Mouse (Mus musculus) hindbrain, embryonic 11.5 days (tissue): ENCODE measurements at regions not wholly inside any gene's neighbourhood (a gene's known extent, or its start where the extent isn't known, plus 50 kb on each side); places are given as distances from the start of the nearest gene placed in this dataset.

Experiments used
- ATAC-seq: fragments of 200-750 bp; cut with Nextera tagmentation; 2 replicates; pipeline ENCODE4 v1.8.0; 2017; ENCODE audit warnings: mild to moderate bottlenecking, moderate TSS enrichment, moderate library complexity; ENCODE audit not compliant: low FRiP score
- DNase-seq: peaks from one replicate; pipeline ENCODE4 v3.0.0-alpha.2; 2015; ENCODE audit warnings: low spot score
- H3K27ac ChIP-seq: fragments of 300-500 bp; sonication (generic); 2 replicates; pipeline ENCODE4 v1.5.1; 2014; ENCODE audit warnings: mild to moderate bottlenecking, low read depth, low read length
- H3K27me3 ChIP-seq: fragments of 300-500 bp; sonication (generic); 2 replicates; pipeline ENCODE4 v1.6.1; 2014; ENCODE audit warnings: mild to moderate bottlenecking, low read length, moderate library complexity, mixed read lengths; ENCODE audit not compliant: control insufficient read depth, insufficient read depth
- H3K36me3 ChIP-seq: fragments of 300-500 bp; sonication (generic); 2 replicates; pipeline ENCODE4 v1.6.1; 2014; ENCODE audit warnings: mild to moderate bottlenecking, low read length, moderate library complexity, mixed read lengths; ENCODE audit not compliant: control insufficient read depth, insufficient read depth
- H3K4me1 ChIP-seq: fragments of 300-500 bp; sonication (generic); replicated peaks from 2 replicates; pipeline ENCODE4 v1.6.1; 2014; ENCODE audit warnings: low read length, mixed read lengths; ENCODE audit not compliant: control insufficient read depth, insufficient read depth
- H3K4me2 ChIP-seq: fragments of 300-500 bp; sonication (generic); replicated peaks from 2 replicates; pipeline ENCODE4 v1.6.1; 2014; ENCODE audit warnings: mild to moderate bottlenecking, low read depth, low read length
- H3K4me3 ChIP-seq: fragments of 300-500 bp; sonication (generic); 2 replicates; pipeline ENCODE4 v1.5.1; 2014; ENCODE audit warnings: low read depth, low read length
- H3K9ac ChIP-seq: fragments of 300-500 bp; sonication (generic); 2 replicates; pipeline ENCODE4 v1.6.1; 2014; ENCODE audit warnings: low read depth, low read length
- H3K9me3 ChIP-seq: fragments of 300-500 bp; sonication (generic); 2 replicates; pipeline ENCODE4 v1.6.1; 2016; ENCODE audit warnings: low read length; ENCODE audit not compliant: control insufficient read depth
- WGBS: fragments of 180-500 bp; shearing (Covaris S2); extraction: QIAGEN DNeasy Blood & Tissue Kit; methylation state at CpG from one replicate; pipeline ENCODE4 v1.1.7; 2014; 5-methylcytosine and 5-hydroxymethylcytosine counted together

GRCm38 (mm10) chr8:24335709-24336108 is 389.9 kb downstream of the Adam3 start:
- DNase-seq, result no peak
- Histone ChIP-seq H3K4me1 (no peaks in the 10 kb centered on the region), H3K36me3 (no peaks in the 10 kb centered on the region), H3K4me2 (no peak overlapping the region), H3K27ac (no peak overlapping the region), H3K4me3 (no peak overlapping the region), H3K27me3 (no peaks in the 10 kb centered on the region), H3K9me3 (no peaks in the 10 kb centered on the region), H3K9ac (no peak overlapping the region)
- WGBS, result 62% methylated on average over 5 of the region's 5 CpGs
- no peak for ATAC-seq

DNA sequence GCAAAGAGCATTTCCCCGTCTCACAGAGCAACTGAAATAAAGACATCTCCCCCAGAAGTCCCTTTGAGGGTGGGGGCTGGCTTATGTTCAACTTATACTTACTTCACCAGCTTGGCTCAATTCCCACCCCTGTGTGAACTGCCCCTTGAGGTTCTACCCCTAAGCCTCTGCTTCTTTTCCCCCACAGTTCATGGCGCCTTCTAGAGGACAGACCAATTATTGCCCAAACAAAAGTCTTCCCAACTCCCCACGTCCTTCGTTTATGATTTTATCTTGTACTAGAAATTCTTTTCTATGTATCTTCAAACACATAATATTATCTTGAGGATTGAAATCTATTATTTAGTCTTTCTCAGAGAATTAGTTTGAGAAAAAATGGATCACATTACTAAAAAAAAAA is 391.9 kb downstream of the Adam3 start:
- Histone ChIP-seq H3K4me3 (no peak overlapping the region), H3K4me2 (no peak overlapping the region), H3K9me3 (no peaks in the 10 kb centered on the region), H3K27ac (no peak overlapping the region), H3K36me3 (no peaks in the 10 kb centered on the region), H3K4me1 (no peaks in the 10 kb centered on the region), H3K27me3 (no peaks in the 10 kb centered on the region), H3K9ac (no peak overlapping the region)
- WGBS, result 91% methylated on average over 4 of the region's 4 CpGs
- ATAC-seq (no peak), DNase-seq (no peak)

DNA sequence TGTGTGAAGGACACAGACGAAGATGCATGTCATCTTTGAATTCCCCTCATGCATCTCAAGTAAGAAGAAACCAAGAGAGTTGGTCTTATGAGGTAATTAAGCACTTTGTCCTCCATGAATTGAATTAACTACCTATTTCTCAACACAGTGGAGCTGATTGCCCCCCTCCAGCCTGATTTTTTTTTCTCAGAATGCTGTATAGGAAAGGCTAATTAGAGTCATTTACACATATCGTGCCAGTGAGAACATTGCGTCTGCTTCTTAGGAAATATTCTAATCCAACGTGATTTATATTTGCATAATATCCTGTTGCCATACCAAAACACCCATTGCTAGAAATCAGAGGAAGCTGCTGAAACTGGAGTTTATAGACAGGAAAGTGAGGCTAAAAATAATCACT is 414.8 kb downstream of the Adam3 start:
- Histone ChIP-seq H3K4me1 (no peaks in the 10 kb centered on the region), H3K27ac (no peak overlapping the region)
- ATAC-seq, result no peak

DNA sequence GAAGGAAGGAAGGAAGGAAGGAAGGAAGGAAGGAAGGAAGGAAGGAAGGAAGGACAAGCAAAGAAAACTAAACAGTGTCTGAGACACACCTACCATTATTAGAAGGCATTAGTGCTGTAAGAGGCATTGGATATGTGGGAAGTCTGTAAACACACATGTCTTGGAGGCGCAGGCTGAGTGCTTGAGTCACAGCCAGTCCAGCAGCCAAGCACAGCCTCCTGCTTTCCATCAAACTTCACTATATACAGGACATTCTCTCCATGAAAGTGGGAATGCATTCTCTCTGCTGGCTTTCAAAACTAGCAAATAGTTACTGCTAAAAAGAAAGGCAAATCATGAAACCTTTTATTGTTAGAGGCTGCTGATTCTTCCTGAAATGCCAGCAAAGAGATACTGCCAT is 431.1 kb downstream of the Adam3 start:
- H3K27ac ChIP-seq, result no peak overlapping the region
- no peaks in the 10 kb centered on the region for H3K9me3 ChIP-seq
- no peaks in the 10 kb centered on the region for H3K4me1 ChIP-seq
- DNase-seq (no peak), ATAC-seq (no peak)
- no peak overlapping the region for H3K4me3 ChIP-seq
- no peak overlapping the region for H3K9ac ChIP-seq
- no peaks in the 10 kb centered on the region for H3K36me3 ChIP-seq
- 88% methylated on average over 1 of the region's 1 CpGs for WGBS
- no peaks in the 10 kb centered on the region for H3K27me3 ChIP-seq
- H3K4me2 ChIP-seq, result no peak overlapping the region

More for the DNA sequence above, 414.8 kb downstream of the Adam3 start:
- Histone ChIP-seq H3K9me3 (no peaks in the 10 kb centered on the region), H3K4me3 (no peak overlapping the region), H3K36me3 (no peaks in the 10 kb centered on the region), H3K4me2 (no peak overlapping the region), H3K27me3 (no peaks in the 10 kb centered on the region), H3K9ac (no peak overlapping the region)
- no peak for DNase-seq
- WGBS, result 74% methylated on average over 4 of the region's 4 CpGs

DNA sequence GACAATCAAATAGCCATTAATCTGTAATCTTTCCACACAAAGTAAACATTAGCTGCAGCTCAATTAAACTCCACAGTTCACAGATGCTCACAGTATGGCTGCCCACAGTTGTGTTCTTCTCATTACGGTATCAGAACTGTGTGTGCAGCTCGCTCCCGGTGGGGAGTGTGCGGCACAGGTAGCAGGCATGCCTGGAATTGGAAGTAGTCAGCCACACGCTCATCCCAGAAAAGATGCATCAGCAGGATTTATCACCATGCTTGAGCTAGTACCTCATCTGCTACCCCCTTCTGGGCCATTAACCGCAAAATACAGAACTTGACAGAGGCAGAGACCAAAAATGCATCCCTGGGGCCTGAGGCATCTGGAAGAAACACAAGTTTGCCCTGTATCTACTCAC is 437.8 kb downstream of the Adam3 start:
- ATAC-seq (no peak), DNase-seq (no peak)
- H3K36me3 ChIP-seq, result no peaks in the 10 kb centered on the region
- H3K4me1 ChIP-seq, result no peaks in the 10 kb centered on the region
- H3K9me3 ChIP-seq, result no peaks in the 10 kb centered on the region
- H3K4me2 ChIP-seq, result no peak overlapping the region
- H3K27me3 ChIP-seq, result no peaks in the 10 kb centered on the region
- no peak overlapping the region for H3K4me3 ChIP-seq
- 88% methylated on average over 6 of the region's 6 CpGs for WGBS
- no peak overlapping the region for H3K27ac ChIP-seq
- no peak overlapping the region for H3K9ac ChIP-seq

DNA sequence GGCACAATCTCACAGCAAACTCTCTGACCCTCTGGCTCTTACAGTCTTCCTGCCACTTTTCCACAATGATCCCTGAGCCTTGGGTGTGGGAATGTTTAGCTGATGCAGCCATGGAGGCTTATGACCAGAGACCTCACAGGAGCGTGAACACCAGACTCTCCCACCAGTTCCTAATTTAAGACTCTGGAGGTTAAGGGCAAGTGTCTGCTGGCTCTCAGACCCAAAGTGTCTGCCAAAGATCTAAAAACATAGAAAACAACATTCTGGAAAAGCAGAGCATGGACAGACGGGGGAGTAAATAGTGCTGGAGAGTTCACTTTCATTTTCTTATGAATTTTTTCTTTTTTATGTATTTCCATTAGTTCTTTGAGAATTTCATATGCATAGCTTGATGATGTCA is 440.7 kb downstream of the Adam3 start:
- no peaks in the 10 kb centered on the region for H3K9me3 ChIP-seq
- H3K9ac ChIP-seq, result no peak overlapping the region
- H3K4me3 ChIP-seq, result no peak overlapping the region
- H3K27ac ChIP-seq, result no peak overlapping the region
- DNase-seq (no peak), ATAC-seq (no peak)
- no peak overlapping the region for H3K4me2 ChIP-seq
- H3K27me3 ChIP-seq, result no peaks in the 10 kb centered on the region
- 92% methylated on average over 2 of the region's 2 CpGs for WGBS
- H3K36me3 ChIP-seq, result no peaks in the 10 kb centered on the region
- H3K4me1 ChIP-seq, result no peaks in the 10 kb centered on the region

DNA sequence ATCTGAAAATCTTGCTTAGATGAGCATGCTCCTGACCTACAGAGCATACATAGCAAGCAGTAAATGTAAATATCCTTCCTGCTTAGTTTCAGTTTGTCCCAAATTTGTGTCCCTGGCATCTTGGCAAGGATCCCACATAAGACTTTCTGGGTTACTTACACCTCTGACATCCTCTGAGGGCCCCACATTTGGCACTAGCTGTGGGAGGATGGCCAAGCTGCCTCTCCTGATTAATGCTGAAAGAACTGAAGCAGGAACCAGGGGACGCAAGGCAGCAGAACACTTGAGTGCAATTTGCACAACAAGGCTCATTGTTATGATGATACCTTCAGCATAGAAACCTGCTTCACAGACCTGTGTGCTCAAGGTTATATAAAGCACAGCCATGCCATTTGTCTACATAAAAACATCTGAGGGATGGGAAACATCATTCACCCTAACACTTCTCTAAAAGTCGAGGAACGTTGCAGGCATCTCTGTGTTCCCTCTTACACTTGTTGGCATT is 441.7 kb downstream of the Adam3 start:
- Histone ChIP-seq H3K9me3 (no peaks in the 10 kb centered on the region), H3K4me2 (no peak overlapping the region), H3K36me3 (no peaks in the 10 kb centered on the region), H3K27ac (no peak overlapping the region), H3K4me1 (no peaks in the 10 kb centered on the region), H3K27me3 (no peaks in the 10 kb centered on the region), H3K9ac (no peak overlapping the region), H3K4me3 (no peak overlapping the region)
- ATAC-seq (no peak), DNase-seq (no peak)
- 78% methylated on average over 3 of the region's 3 CpGs for WGBS

DNA sequence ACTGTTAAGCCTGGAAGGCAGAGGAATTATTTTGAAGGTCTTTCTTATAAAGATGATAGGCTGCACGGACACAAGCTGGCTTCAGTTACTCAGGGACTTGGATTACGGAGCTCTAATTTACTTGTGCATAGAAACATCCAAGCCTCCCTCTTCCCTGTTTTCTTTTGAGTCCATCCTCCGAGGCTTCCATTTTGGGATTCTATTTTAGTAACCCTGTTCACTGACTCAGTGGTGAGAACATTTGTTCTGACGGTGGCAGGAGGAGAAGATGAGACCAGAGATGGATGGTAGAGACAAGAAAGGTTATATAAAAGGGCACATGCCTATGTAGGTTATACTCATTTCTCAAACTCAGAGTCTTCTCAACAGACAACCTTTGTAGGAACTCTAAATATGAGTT is 445.4 kb downstream of the Adam3 start:
- Histone ChIP-seq H3K9ac (no peak overlapping the region), H3K27ac (no peak overlapping the region), H3K4me2 (no peak overlapping the region), H3K27me3 (no peaks in the 10 kb centered on the region), H3K4me3 (no peak overlapping the region), H3K4me1 (no peaks in the 10 kb centered on the region), H3K9me3 (no peaks in the 10 kb centered on the region), H3K36me3 (no peaks in the 10 kb centered on the region)
- DNase-seq (no peak), ATAC-seq (no peak)
- 89% methylated on average over 4 of the region's 4 CpGs for WGBS

GRCm38 (mm10) chr8:24278391-24278790 is 447.3 kb downstream of the Adam3 start:
- ATAC-seq (no peak), DNase-seq (no peak)
- H3K9ac ChIP-seq, result no peak overlapping the region
- H3K27me3 ChIP-seq, result no peaks in the 10 kb centered on the region
- no peak overlapping the region for H3K4me3 ChIP-seq
- H3K4me2 ChIP-seq, result no peak overlapping the region
- no peaks in the 10 kb centered on the region for H3K36me3 ChIP-seq
- no peaks in the 10 kb centered on the region for H3K4me1 ChIP-seq
- 85% methylated on average over 8 of the region's 8 CpGs for WGBS
- H3K9me3 ChIP-seq, result no peaks in the 10 kb centered on the region
- no peak overlapping the region for H3K27ac ChIP-seq
